Mouse (Mus musculus) frontal cortex, postnatal 10 days (tissue): ENCODE results near the gene Ncam1.
A peak's percentile ranks its signal among the peaks of the same experiment; 100 is the strongest.

Source experiments
- DNase-seq, 2 experiments: peaks; one replicate each; pipeline ENCODE4 v3.0.0; 2022; ENCODE audit warnings: low spot score in 2 of 2, mixed read lengths in 1 of 2

The Ncam1 gene

GRCm38 (mm10) chr9:49798806-49799205 is at the start of gene Ncam1:
Gene Ncam1, minus strand, starts transcription at chr9:49798925.
- peak; percentile 93 to 94 for DNase-seq

GRCm38 (mm10) chr9:49834013-49834412 is 35.3 kb upstream of the Ncam1 start:
- DNase-seq = no peak

- DNase-seq = no peak
Measured at GRCm38 (mm10) chr9:49827671-49828070, 28.9 kb upstream of the Ncam1 start.

- no peak for DNase-seq
Measured at GRCm38 (mm10) chr9:49816115-49816650, 17.5 kb upstream of the Ncam1 start.

- no peak for DNase-seq
Measured at GRCm38 (mm10) chr9:49814442-49814841, 15.7 kb upstream of the Ncam1 start.

- DNase-seq = no peak
Measured at GRCm38 (mm10) chr9:49803222-49803621, 4.5 kb upstream of the Ncam1 start.

GRCm38 (mm10) chr9:49797821-49798571 is 729 bp downstream of the Ncam1 start:
- peak; percentile 75 to 76 for DNase-seq

GRCm38 (mm10) chr9:49797508-49797820 is 1.3 kb downstream of the Ncam1 start:
- DNase-seq = no peak

GRCm38 (mm10) chr9:49796618-49797507 is 1.9 kb downstream of the Ncam1 start:
- peak; percentile 77 to 83 for DNase-seq

GRCm38 (mm10) chr9:49795881-49796280 is 2.8 kb downstream of the Ncam1 start:
- DNase-seq = no peak

- DNase-seq = no peak
Measured at GRCm38 (mm10) chr9:49793987-49794550, 4.7 kb downstream of the Ncam1 start.

GRCm38 (mm10) chr9:49793241-49793640 is 5.5 kb downstream of the Ncam1 start:
- no peak for DNase-seq

GRCm38 (mm10) chr9:49792646-49793045 is 6.1 kb downstream of the Ncam1 start:
- no peak for DNase-seq

- no peak for DNase-seq
Measured at GRCm38 (mm10) chr9:49781016-49781772, 17.5 kb downstream of the Ncam1 start.

- DNase-seq = no peak
Measured at GRCm38 (mm10) chr9:49777015-49777637, 21.6 kb downstream of the Ncam1 start.

- no peak for DNase-seq
Measured at GRCm38 (mm10) chr9:49766634-49767033, 32.1 kb downstream of the Ncam1 start.

GRCm38 (mm10) chr9:49760571-49760970 is 38.2 kb downstream of the Ncam1 start:
- DNase-seq = no peak

GRCm38 (mm10) chr9:49758436-49758835 is 40.3 kb downstream of the Ncam1 start:
- DNase-seq = peak in 1 of 2 experiments; percentile 36

GRCm38 (mm10) chr9:49757986-49758385 is 40.7 kb downstream of the Ncam1 start:
- no peak for DNase-seq

GRCm38 (mm10) chr9:49757582-49757981 is 41.1 kb downstream of the Ncam1 start:
- no peak for DNase-seq

- DNase-seq = no peak
Measured at GRCm38 (mm10) chr9:49756725-49757124, 42.0 kb downstream of the Ncam1 start.
